Mouse (Mus musculus): Measurements from ENCODE around the gene Ddx41.

- TF ChIP-seq CTCF (IDR thresholded peaks at IDR 0.05; ENCODE audit: borderline replicate concordance, insufficient read depth, low read length), result no peak
- peak; percentile 72; the same call in 1 of the 2 replicates for TF ChIP-seq POLR2A (IDR thresholded peaks at IDR 0.05; ENCODE audit: low read depth, low read length)
Measured at GRCm38 (mm10) chr13:55510668-55511491, 25.6 kb downstream of the Ddx41 start.
